Mouse (Mus musculus) hindbrain, embryonic 11.5 days (tissue): Measurements from ENCODE around the gene Gpr183. TPM values are rescaled to one million over a fixed set of nuclear protein-coding genes. Genes with fewer than 3 reads are reported as not detected.

ENCODE experiments used
- ATAC-seq: fragments of 200-750 bp; cut with Nextera tagmentation; 2 replicates; pipeline ENCODE4 v1.8.0; 2017; ENCODE audit warnings: mild to moderate bottlenecking, moderate TSS enrichment, moderate library complexity; ENCODE audit not compliant: low FRiP score
- DNase-seq: peaks from one replicate; pipeline ENCODE4 v3.0.0-alpha.2; 2015; ENCODE audit warnings: low spot score
- H3K27ac ChIP-seq: fragments of 300-500 bp; sonication (generic); 2 replicates; pipeline ENCODE4 v1.5.1; 2014; ENCODE audit warnings: mild to moderate bottlenecking, low read depth, low read length
- H3K27me3 ChIP-seq: fragments of 300-500 bp; sonication (generic); 2 replicates; pipeline ENCODE4 v1.6.1; 2014; ENCODE audit warnings: mild to moderate bottlenecking, low read length, moderate library complexity, mixed read lengths; ENCODE audit not compliant: control insufficient read depth, insufficient read depth
- H3K36me3 ChIP-seq: fragments of 300-500 bp; sonication (generic); 2 replicates; pipeline ENCODE4 v1.6.1; 2014; ENCODE audit warnings: mild to moderate bottlenecking, low read length, moderate library complexity, mixed read lengths; ENCODE audit not compliant: control insufficient read depth, insufficient read depth
- H3K4me1 ChIP-seq: fragments of 300-500 bp; sonication (generic); replicated peaks from 2 replicates; pipeline ENCODE4 v1.6.1; 2014; ENCODE audit warnings: low read length, mixed read lengths; ENCODE audit not compliant: control insufficient read depth, insufficient read depth
- H3K4me2 ChIP-seq: fragments of 300-500 bp; sonication (generic); replicated peaks from 2 replicates; pipeline ENCODE4 v1.6.1; 2014; ENCODE audit warnings: mild to moderate bottlenecking, low read depth, low read length
- H3K4me3 ChIP-seq: fragments of 300-500 bp; sonication (generic); 2 replicates; pipeline ENCODE4 v1.5.1; 2014; ENCODE audit warnings: low read depth, low read length
- H3K9ac ChIP-seq: fragments of 300-500 bp; sonication (generic); 2 replicates; pipeline ENCODE4 v1.6.1; 2014; ENCODE audit warnings: low read depth, low read length
- H3K9me3 ChIP-seq: fragments of 300-500 bp; sonication (generic); 2 replicates; pipeline ENCODE4 v1.6.1; 2016; ENCODE audit warnings: low read length; ENCODE audit not compliant: control insufficient read depth
- WGBS: fragments of 180-500 bp; shearing (Covaris S2); extraction: QIAGEN DNeasy Blood & Tissue Kit; methylation state at CpG from one replicate; pipeline ENCODE4 v1.1.7; 2014; 5-methylcytosine and 5-hydroxymethylcytosine counted together
- polyA plus RNA-seq: library from polyadenylated mRNA; unstranded; fragments of >200 nt; fragmentation: Nextera tagmentation; extraction: Ambion mirVana; gene quantifications from 2 replicates; pipeline ENCODE4 v1.2.1, GENCODE M21; 2014

The Gpr183 gene
- polyA plus RNA-seq, 1 experiment from 2014 or later: 3.2 TPM

GRCm38 (mm10) chr14:121962128-121962890, 2.7 kb downstream of the Gpr183 start:
- Histone ChIP-seq H3K4me3 (no peak overlapping the region), H3K9me3 (no peaks in the 10 kb centered on the region), H3K4me1 (no peaks in the 10 kb centered on the region), H3K4me2 (no peak overlapping the region), H3K36me3 (no peaks in the 10 kb centered on the region), H3K9ac (no peak overlapping the region), H3K27me3 (no peaks in the 10 kb centered on the region), H3K27ac (no peak overlapping the region)
- WGBS: 74% methylated on average over 14 of the region's 14 CpGs
- DNase-seq: no peak
- ATAC-seq: no peak

- Histone ChIP-seq H3K36me3 (no peaks in the 10 kb centered on the region), H3K27me3 (no peaks in the 10 kb centered on the region), H3K4me3 (no peak overlapping the region), H3K4me1 (no peaks in the 10 kb centered on the region), H3K9me3 (no peaks in the 10 kb centered on the region), H3K27ac (no peak overlapping the region), H3K9ac (no peak overlapping the region), H3K4me2 (no peak overlapping the region)
- WGBS: 89% methylated on average over 12 of the region's 12 CpGs
- ATAC-seq (no peak), DNase-seq (no peak)
Measured at GRCm38 (mm10) chr14:121961496-121962127, 3.4 kb downstream of the Gpr183 start.

GRCm38 (mm10) chr14:121960997-121961396, 4.0 kb downstream of the Gpr183 start:
- DNase-seq (no peak), ATAC-seq (no peak)
- H3K27ac ChIP-seq: no peak overlapping the region
- H3K4me1 ChIP-seq: no peaks in the 10 kb centered on the region
- WGBS: 81% methylated on average over 6 of the region's 6 CpGs
- H3K9ac ChIP-seq: no peak overlapping the region
- H3K36me3 ChIP-seq: no peaks in the 10 kb centered on the region
- no peaks in the 10 kb centered on the region for H3K27me3 ChIP-seq
- H3K4me3 ChIP-seq: no peak overlapping the region
- H3K9me3 ChIP-seq: no peaks in the 10 kb centered on the region
- H3K4me2 ChIP-seq: no peak overlapping the region

GRCm38 (mm10) chr14:121960531-121960930, 4.5 kb downstream of the Gpr183 start:
- H3K27me3 ChIP-seq: no peaks in the 10 kb centered on the region
- no peaks in the 10 kb centered on the region for H3K9me3 ChIP-seq
- H3K27ac ChIP-seq: no peak overlapping the region
- H3K9ac ChIP-seq: no peak overlapping the region
- DNase-seq (no peak), ATAC-seq (no peak)
- 93% methylated on average over 2 of the region's 2 CpGs for WGBS
- H3K36me3 ChIP-seq: no peaks in the 10 kb centered on the region
- H3K4me2 ChIP-seq: no peak overlapping the region
- no peaks in the 10 kb centered on the region for H3K4me1 ChIP-seq
- no peak overlapping the region for H3K4me3 ChIP-seq

- Histone ChIP-seq H3K4me2 (no peak overlapping the region), H3K9me3 (no peaks in the 10 kb centered on the region), H3K27ac (no peak overlapping the region), H3K36me3 (no peaks in the 10 kb centered on the region), H3K9ac (no peak overlapping the region), H3K27me3 (no peaks in the 10 kb centered on the region), H3K4me1 (no peaks in the 10 kb centered on the region), H3K4me3 (no peak overlapping the region)
- no peak for ATAC-seq
- no peak for DNase-seq
- 87% methylated on average over 4 of the region's 4 CpGs for WGBS
Measured at GRCm38 (mm10) chr14:121960031-121960430, 5.0 kb downstream of the Gpr183 start.

- Histone ChIP-seq H3K4me3 (no peak overlapping the region), H3K9me3 (no peaks in the 10 kb centered on the region), H3K9ac (no peak overlapping the region), H3K4me2 (no peak overlapping the region), H3K4me1 (no peaks in the 10 kb centered on the region), H3K27me3 (no peaks in the 10 kb centered on the region), H3K27ac (no peak overlapping the region), H3K36me3 (no peaks in the 10 kb centered on the region)
- ATAC-seq: no peak
- 98% methylated on average over 3 of the region's 3 CpGs for WGBS
- no peak for DNase-seq
Measured at GRCm38 (mm10) chr14:121959538-121959980, 5.4 kb downstream of the Gpr183 start.

- Histone ChIP-seq H3K4me3 (no peak overlapping the region), H3K27me3 (no peaks in the 10 kb centered on the region), H3K27ac (no peak overlapping the region), H3K9me3 (no peaks in the 10 kb centered on the region), H3K36me3 (no peaks in the 10 kb centered on the region), H3K4me2 (no peak overlapping the region), H3K9ac (no peak overlapping the region), H3K4me1 (no peaks in the 10 kb centered on the region)
- DNase-seq (no peak), ATAC-seq (no peak)
- WGBS: 95% methylated on average over 10 of the region's 10 CpGs
Measured at GRCm38 (mm10) chr14:121958751-121959537, 6.1 kb downstream of the Gpr183 start.

GRCm38 (mm10) chr14:121958041-121958750, 6.8 kb downstream of the Gpr183 start:
- no peak overlapping the region for H3K27ac ChIP-seq
- 90% methylated on average over 3 of the region's 3 CpGs for WGBS
- no peak for DNase-seq
- H3K9me3 ChIP-seq: no peaks in the 10 kb centered on the region
- H3K4me3 ChIP-seq: no peak overlapping the region
- H3K36me3 ChIP-seq: no peaks in the 10 kb centered on the region
- ATAC-seq: no peak
- H3K4me2 ChIP-seq: no peak overlapping the region
- no peak overlapping the region for H3K9ac ChIP-seq
- H3K4me1 ChIP-seq: no peaks in the 10 kb centered on the region
- H3K27me3 ChIP-seq: no peaks in the 10 kb centered on the region
